Mouse (Mus musculus) intestine, postnatal 0 days (tissue): Measurements from ENCODE around the gene Nos1ap. TPM values are rescaled to one million over a fixed set of nuclear protein-coding genes. Genes with fewer than 3 reads are reported as not detected.

Source experiments
- ATAC-seq: fragments of 200-750 bp; cut with Nextera tagmentation; 2 replicates; pipeline ENCODE4 v1.8.0; 2017; ENCODE audit warnings: mild to moderate bottlenecking, moderate TSS enrichment, moderate library complexity
- H3K27ac ChIP-seq: fragments of 300-500 bp; sonication (generic); 2 replicates; pipeline ENCODE4 v1.5.1; 2014; ENCODE audit warnings: mild to moderate bottlenecking, low read depth, low read length, moderate library complexity
- H3K27me3 ChIP-seq: fragments of 300-500 bp; sonication (generic); replicated peaks from 2 replicates; pipeline ENCODE4 v1.6.1; 2014; ENCODE audit warnings: low read length, mixed read lengths; ENCODE audit not compliant: control insufficient read depth, insufficient read depth
- H3K36me3 ChIP-seq: fragments of 300-500 bp; sonication (generic); 2 replicates; pipeline ENCODE4 v1.6.1; 2014; ENCODE audit warnings: mild to moderate bottlenecking, moderate library complexity; ENCODE audit not compliant: control insufficient read depth, insufficient read depth
- H3K4me1 ChIP-seq: fragments of 300-500 bp; sonication (generic); replicated peaks from 2 replicates; pipeline ENCODE4 v1.6.1; 2014; ENCODE audit warnings: antibody characterized with exemption, low read length, mixed read lengths; ENCODE audit not compliant: control insufficient read depth, insufficient read depth
- H3K4me2 ChIP-seq: fragments of 300-500 bp; sonication (generic); replicated peaks from 2 replicates; pipeline ENCODE4 v1.6.1; 2014; ENCODE audit warnings: low read depth, mild to moderate bottlenecking, moderate library complexity
- H3K4me3 ChIP-seq: fragments of 300-500 bp; sonication (generic); 2 replicates; pipeline ENCODE4 v1.5.1; 2014; ENCODE audit warnings: low read depth, low read length
- H3K9ac ChIP-seq: fragments of 300-500 bp; sonication (generic); 2 replicates; pipeline ENCODE4 v1.6.1; 2014; ENCODE audit warnings: mild to moderate bottlenecking, low read depth, low read length
- H3K9me3 ChIP-seq: fragments of 300-500 bp; sonication (generic); 2 replicates; pipeline ENCODE4 v1.6.1; 2016; ENCODE audit warnings: mixed run types; ENCODE audit not compliant: control insufficient read depth
- CTCF ChIP-seq: sonication (generic); IDR thresholded peaks from 2 replicates; pipeline ENCODE4 v1.5.1; 2016; ENCODE audit warnings: low read depth, mild to moderate bottlenecking, control low read depth, antibody characterized with exemption, moderate library complexity
- WGBS: fragments of 180-500 bp; shearing (Covaris S2); extraction: QIAGEN DNeasy Blood & Tissue Kit; methylation state at CpG from one replicate; pipeline ENCODE4 v1.1.7; 2014; 5-methylcytosine and 5-hydroxymethylcytosine counted together
- polyA plus RNA-seq: library from polyadenylated mRNA; unstranded; fragments of >200 nt; fragmentation: Nextera tagmentation; extraction: Ambion mirVana; gene quantifications from 2 replicates; pipeline ENCODE4 v1.2.1, GENCODE M21; 2015

Nos1ap gene
- polyA plus RNA-seq, 1 experiment from 2014 or later = 3.8 TPM

DNA sequence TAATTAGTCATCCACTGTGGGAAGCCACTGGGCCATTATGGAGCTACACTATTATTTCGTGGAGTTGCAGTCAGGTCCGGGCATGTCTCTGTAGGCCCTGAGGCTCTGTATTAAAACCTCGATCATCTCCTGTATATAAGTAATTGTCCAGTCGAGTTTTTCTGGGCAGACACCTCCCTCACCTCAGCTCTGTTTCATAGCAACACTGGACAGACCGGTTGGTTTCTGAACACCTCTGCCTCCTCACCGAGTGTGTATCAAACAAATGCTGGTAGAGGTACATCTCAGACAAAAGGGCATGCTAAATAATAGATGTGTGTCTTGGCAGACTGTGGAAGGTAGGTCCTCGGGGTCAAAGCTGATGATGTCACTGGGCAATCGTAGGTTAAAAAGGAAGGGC is 182.7 kb downstream of the Nos1ap start:
- no peaks in the 10 kb centered on the region for H3K36me3 ChIP-seq
- H3K9me3 ChIP-seq = no peaks in the 10 kb centered on the region
- no peak for TF ChIP-seq CTCF
- H3K4me1 ChIP-seq = no peaks in the 10 kb centered on the region
- no peak overlapping the region for H3K4me3 ChIP-seq
- no peaks in the 10 kb centered on the region for H3K27me3 ChIP-seq
- ATAC-seq = no peak
- H3K27ac ChIP-seq = no peak overlapping the region
- no peak overlapping the region for H3K9ac ChIP-seq
- 83% methylated on average over 8 of the region's 8 CpGs for WGBS
- H3K4me2 ChIP-seq = no peak overlapping the region

GRCm38 (mm10) chr1:170405152-170405551 is 184.5 kb downstream of the Nos1ap start:
- Histone ChIP-seq H3K4me1 (no peaks in the 10 kb centered on the region), H3K9ac (no peak overlapping the region), H3K4me2 (no peak overlapping the region), H3K27ac (no peak overlapping the region), H3K4me3 (no peak overlapping the region), H3K9me3 (no peaks in the 10 kb centered on the region), H3K36me3 (no peaks in the 10 kb centered on the region), H3K27me3 (no peaks in the 10 kb centered on the region)
- no peak for TF ChIP-seq CTCF
- 85% methylated on average over 2 of the region's 2 CpGs for WGBS
- ATAC-seq = no peak

DNA sequence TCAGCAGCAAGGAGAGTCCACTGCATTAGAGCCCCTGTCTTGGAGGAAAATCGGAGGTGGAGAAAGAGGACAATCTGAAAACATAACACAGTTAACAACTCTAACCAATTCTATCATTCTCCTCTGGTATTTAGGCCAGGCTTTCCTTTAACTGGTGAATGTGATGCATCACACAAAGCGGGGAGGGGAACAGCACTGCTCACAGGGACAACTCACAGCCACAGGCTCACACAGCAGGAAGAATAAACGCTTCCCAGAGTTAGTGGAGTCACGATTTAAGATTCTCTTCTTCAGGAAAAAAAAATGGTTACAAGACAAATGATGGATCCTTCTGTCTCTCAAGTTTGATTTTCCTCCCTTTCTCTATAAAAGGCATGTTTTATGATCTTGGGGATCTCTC is 187.0 kb downstream of the Nos1ap start:
- Histone ChIP-seq H3K4me3 (no peak overlapping the region), H3K27ac (no peak overlapping the region), H3K27me3 (no peaks in the 10 kb centered on the region), H3K9ac (no peak overlapping the region), H3K4me2 (no peak overlapping the region), H3K4me1 (no peaks in the 10 kb centered on the region), H3K36me3 (no peaks in the 10 kb centered on the region), H3K9me3 (no peaks in the 10 kb centered on the region)
- no peak for ATAC-seq
- TF ChIP-seq CTCF = no peak
- WGBS = 70% methylated on average over 4 of the region's 4 CpGs

- H3K27ac ChIP-seq = no peak overlapping the region
- H3K9ac ChIP-seq = no peak overlapping the region
- no peaks in the 10 kb centered on the region for H3K4me1 ChIP-seq
- H3K27me3 ChIP-seq = no peaks in the 10 kb centered on the region
- TF ChIP-seq CTCF = no peak
- no peaks in the 10 kb centered on the region for H3K36me3 ChIP-seq
- H3K9me3 ChIP-seq = no peaks in the 10 kb centered on the region
- no peak for ATAC-seq
- 97% methylated on average over 4 of the region's 4 CpGs for WGBS
- H3K4me3 ChIP-seq = no peak overlapping the region
- no peak overlapping the region for H3K4me2 ChIP-seq
Measured at GRCm38 (mm10) chr1:170398866-170399265, 190.8 kb downstream of the Nos1ap start.

GRCm38 (mm10) chr1:170395101-170395500 is 194.6 kb downstream of the Nos1ap start:
- no peak overlapping the region for H3K4me2 ChIP-seq
- no peaks in the 10 kb centered on the region for H3K36me3 ChIP-seq
- H3K4me3 ChIP-seq = no peak overlapping the region
- no peak overlapping the region for H3K9ac ChIP-seq
- no peaks in the 10 kb centered on the region for H3K9me3 ChIP-seq
- no peak for ATAC-seq
- no peak for TF ChIP-seq CTCF
- 77% methylated on average over 2 of the region's 2 CpGs for WGBS
- no peak overlapping the region for H3K27ac ChIP-seq
- 0 out of 2 replicates have a peak, but pooled peaks cover 3% of the 10 kb centered on the region for H3K4me1 ChIP-seq
- no peaks in the 10 kb centered on the region for H3K27me3 ChIP-seq

- Histone ChIP-seq H3K4me1 (0 out of 2 replicates have a peak, but pooled peaks cover 3% of the 10 kb centered on the region), H3K27me3 (no peaks in the 10 kb centered on the region), H3K9ac (no peak overlapping the region), H3K4me2 (no peak overlapping the region), H3K9me3 (no peaks in the 10 kb centered on the region), H3K36me3 (no peaks in the 10 kb centered on the region), H3K4me3 (no peak overlapping the region), H3K27ac (no peak overlapping the region)
- 73% methylated on average over 1 of the region's 1 CpGs for WGBS
- no peak for TF ChIP-seq CTCF
- no peak for ATAC-seq
Measured at GRCm38 (mm10) chr1:170394641-170395040, 195.0 kb downstream of the Nos1ap start.
